Mouse (Mus musculus) duodenum, adult 2 months (tissue): Measurements from ENCODE around the gene Erp29. TPM values are rescaled to one million over a fixed set of nuclear protein-coding genes. Genes with fewer than 3 reads are reported as not detected.

Source experiments
- polyA plus RNA-seq: library from polyadenylated mRNA; depleted of rRNA; stranded (reverse); fragments of >200 nt; gene quantifications from 2 replicates; pipeline ENCODE4 v1.2.3, GENCODE M21; 2012; ENCODE audit warnings: low replicate concordance; rRNA removed

Gene Erp29
- 32.4 and 41.9 TPM in 2 replicates for polyA plus RNA-seq

GRCm38 (mm10) chr5:121452026-121452869, at the start of gene Erp29:
TSS of gene Erp29 (minus strand) at chr5:121452506.

GRCm38 (mm10) chr5:121451644-121452025, 671 bp downstream of the Erp29 start, which contains the start of gene Tmem116:
TSS of gene Tmem116 (plus strand) at chr5:121451893.

GRCm38 (mm10) chr5:121397187-121398145, 54.8 kb downstream of the Erp29 start, which contains the start of gene Naa25:
TSS of gene Naa25 (plus strand) at chr5:121397936.

GRCm38 (mm10) chr5:121385461-121386119, 66.7 kb downstream of the Erp29 start, which contains the start of gene Trafd1:
TSS of gene Trafd1 (minus strand) at chr5:121385632.

Other genes with a start within 250 kb of the Erp29 start
- gene Rpl6, start 248.0 kb downstream of the Erp29 start, polyA plus RNA-seq: 109 and 131 TPM in 2 replicates
- 14.4 and 14.7 TPM in 2 replicates for gene Hectd4, start 232.3 kb downstream of the Erp29 start, polyA plus RNA-seq
- gene Trafd1, start 66.9 kb downstream of the Erp29 start, polyA plus RNA-seq: 48.9 and 81.0 TPM in 2 replicates
- 1.9 and 3.2 TPM in 2 replicates for gene Naa25, start 54.6 kb downstream of the Erp29 start, polyA plus RNA-seq
- 2.0 and 10.1 TPM in 2 replicates for gene Tmem116, start 613 bp downstream of the Erp29 start, polyA plus RNA-seq
- gene Adam1b, start 50.9 kb upstream of the Erp29 start, polyA plus RNA-seq: not detected in 2 replicates
- 2.1 and 2.3 TPM in 2 replicates for gene Adam1a, start 93.0 kb upstream of the Erp29 start, polyA plus RNA-seq
- not detected in 2 replicates for gene Gm42878, start 93.0 kb upstream of the Erp29 start, polyA plus RNA-seq
- gene Mapkapk5, start 93.4 kb upstream of the Erp29 start, polyA plus RNA-seq: 22.9 and 31.4 TPM in 2 replicates
- 386 and 645 TPM in 2 replicates for gene Aldh2, start 141.3 kb upstream of the Erp29 start, polyA plus RNA-seq
- gene Acad12, start 166.4 kb upstream of the Erp29 start, polyA plus RNA-seq: 4.2 and 6.4 TPM in 2 replicates
- gene Acad10, start 208.0 kb upstream of the Erp29 start, polyA plus RNA-seq: 5.1 and 6.2 TPM in 2 replicates
- gene Brap, start 208.1 kb upstream of the Erp29 start, polyA plus RNA-seq: 11.3 and 12.9 TPM in 2 replicates